Mouse (Mus musculus) brain, embryonic 18.5 days (tissue): Measurements from ENCODE around the gene Atp11a.

Experiments
- DNase-seq: peaks from one replicate; pipeline ENCODE4 v3.0.0-alpha.2; 2012; ENCODE audit warnings: low read depth, low spot score

Atp11a gene

GRCm38 (mm10) chr8:12769296-12769695 lies 12.5 kb downstream of the Atp11a start:
- DNase-seq = no peak

GRCm38 (mm10) chr8:12772319-12772718 lies 15.5 kb downstream of the Atp11a start:
- no peak for DNase-seq

DNA sequence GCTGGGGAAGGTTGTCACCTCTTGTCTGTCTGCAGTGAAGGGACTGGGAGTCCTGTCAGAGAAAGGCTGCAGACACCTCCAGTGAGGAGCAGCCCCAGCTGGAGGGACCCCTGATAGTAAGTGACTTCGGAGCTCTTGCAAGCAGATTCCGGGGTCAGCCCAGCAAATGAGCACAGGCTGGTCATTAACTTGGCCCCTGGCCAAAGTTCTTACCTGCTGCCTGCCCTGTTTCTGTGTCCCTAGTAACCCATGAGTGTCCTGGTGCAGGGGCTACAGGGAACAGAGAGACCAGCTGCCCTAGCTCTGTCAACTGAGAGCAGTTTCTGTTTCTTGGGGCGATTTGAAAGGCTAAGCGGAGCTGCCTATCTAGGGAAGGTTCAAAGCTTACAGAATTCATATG lies 17.1 kb downstream of the Atp11a start:
- no peak for DNase-seq

DNA sequence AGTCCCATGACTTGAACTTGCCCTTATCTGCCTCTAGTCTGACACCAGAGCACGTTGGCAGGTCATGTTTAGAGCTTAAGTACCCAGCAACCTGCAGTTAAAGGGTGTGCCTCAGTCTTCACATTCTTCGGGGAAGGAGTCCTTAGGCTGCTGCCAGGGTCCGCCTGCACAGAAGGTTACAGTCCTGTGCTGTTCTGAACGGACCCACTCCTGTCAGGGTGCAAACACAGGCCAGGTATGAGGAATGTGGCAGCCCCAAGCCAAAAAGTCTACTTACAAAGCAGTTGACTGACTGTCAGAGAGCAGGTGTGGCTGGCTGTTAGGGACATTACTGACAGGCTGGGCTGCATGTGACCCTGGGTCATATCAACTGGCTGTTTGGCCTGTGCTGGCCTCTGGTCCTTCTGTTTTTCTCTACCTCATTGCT lies 18.1 kb downstream of the Atp11a start:
- no peak for DNase-seq

DNA sequence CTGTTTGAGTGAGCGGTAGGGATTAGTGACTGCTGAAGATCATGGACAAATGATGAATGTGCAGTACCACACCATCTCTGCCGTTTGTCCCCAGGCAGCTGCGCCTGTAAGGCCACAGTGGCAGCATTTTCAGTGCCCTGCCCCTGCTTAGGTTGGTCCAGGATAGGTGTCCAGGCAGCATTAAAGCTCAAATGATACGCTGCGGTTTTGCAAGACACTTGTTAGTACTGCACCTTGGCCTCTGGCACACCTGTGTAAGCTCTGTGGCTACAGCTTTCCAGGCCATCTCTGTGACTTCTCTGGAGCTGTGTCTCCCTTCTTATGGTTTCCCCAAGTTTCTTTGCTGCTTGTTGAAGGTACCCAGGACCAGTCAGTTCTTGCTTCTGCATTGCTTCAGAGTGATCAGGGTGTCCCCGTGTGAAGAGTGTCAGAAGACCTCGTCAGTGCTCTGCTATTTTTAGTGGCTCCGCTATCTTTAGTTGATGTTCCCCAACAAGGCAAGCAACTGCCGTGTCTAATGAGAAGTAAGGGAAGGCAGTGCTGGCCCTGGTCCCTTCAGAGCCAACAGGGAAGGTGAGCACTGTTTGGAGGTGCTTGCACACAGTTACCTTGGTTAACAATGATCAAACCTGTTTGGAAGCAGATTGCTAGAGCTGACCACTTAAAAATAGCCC lies 18.6 kb downstream of the Atp11a start:
- DNase-seq = no peak

- no peak for DNase-seq
These were observed 19.4 kb downstream of the Atp11a start for GRCm38 (mm10) chr8:12776166-12776565.

DNA sequence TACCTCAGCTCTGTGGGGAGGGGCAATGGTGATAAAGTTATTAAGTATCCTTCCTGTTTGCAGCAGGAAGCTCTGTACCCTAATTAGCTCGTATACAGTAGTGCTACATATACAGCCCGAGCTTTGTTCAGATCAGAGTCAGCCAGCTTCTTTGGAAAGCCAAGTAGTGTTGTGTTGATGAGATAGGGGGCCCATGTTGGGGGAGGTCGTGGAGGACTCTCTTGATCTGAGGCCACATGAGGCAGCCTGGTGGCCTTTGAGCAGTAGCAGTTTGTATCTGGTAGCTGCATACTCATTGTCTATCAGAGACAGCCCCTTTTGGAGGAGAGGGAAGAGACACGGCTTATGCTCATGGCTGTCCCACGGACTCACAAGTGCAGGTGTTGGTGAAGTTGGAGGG lies 20.4 kb downstream of the Atp11a start:
- DNase-seq = no peak

DNA sequence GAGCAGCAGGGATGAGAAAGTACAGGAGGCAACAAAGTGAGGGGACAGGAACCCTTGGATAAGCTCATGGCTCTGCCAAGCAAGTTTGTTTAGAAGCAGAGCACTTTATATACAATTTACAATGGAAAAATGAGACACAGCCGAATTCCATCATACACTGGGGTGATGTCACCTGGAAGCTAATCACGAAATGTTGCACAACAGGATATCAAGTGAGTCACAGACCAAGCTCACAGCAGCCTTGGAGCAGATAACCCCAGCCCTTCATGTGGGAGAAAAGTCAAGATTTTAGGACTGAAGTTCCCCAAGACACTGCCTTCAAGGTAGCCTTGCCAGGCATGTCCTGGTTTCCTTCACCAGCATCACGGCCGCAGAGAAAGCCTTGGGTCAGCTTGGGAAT lies 22.7 kb downstream of the Atp11a start:
- DNase-seq = no peak

DNA sequence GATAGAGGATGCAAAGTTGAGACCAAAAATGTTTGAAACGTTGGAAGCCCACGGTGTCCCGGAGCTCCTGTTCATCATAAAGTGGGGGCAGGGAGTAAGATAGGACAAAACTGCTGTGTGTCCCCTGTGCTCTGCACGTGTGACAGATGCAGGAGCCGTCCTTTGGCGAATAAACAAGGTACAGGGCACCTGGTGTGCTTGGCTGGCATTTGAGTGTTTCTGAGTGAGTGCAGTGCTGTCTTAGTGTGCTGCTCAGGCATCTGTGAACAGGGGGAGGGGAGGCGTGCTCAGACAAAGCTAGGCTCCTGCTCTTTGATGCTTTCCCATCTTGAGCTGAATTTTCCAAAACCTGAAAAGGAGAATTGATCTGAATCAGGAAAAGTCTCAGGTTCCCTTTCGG lies 28.7 kb downstream of the Atp11a start:
- no peak for DNase-seq

GRCm38 (mm10) chr8:12786261-12786957 lies 29.6 kb downstream of the Atp11a start:
- DNase-seq = no peak

- DNase-seq = no peak
These were observed 30.1 kb downstream of the Atp11a start for GRCm38 (mm10) chr8:12786958-12787301.

DNA sequence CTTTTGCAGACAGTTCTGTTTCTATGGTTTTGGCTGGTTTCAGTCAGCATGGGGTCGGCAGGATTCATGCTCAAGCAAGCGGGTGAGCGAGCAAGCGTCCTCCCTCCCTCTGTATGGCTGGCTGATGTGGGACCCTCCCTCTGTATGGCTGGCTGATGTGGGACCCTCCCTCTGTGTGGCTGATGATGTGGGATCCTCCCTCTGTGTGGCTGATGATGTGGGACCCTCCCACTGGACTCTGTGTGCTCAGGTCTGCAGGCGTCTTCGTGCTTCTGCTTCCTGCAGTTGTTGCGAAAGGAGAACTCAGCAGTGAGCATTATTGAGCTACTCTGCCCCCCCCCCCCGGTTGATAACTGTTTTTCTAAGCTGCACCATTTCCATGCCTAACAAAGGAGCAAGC lies 30.6 kb downstream of the Atp11a start:
- no peak for DNase-seq

DNA sequence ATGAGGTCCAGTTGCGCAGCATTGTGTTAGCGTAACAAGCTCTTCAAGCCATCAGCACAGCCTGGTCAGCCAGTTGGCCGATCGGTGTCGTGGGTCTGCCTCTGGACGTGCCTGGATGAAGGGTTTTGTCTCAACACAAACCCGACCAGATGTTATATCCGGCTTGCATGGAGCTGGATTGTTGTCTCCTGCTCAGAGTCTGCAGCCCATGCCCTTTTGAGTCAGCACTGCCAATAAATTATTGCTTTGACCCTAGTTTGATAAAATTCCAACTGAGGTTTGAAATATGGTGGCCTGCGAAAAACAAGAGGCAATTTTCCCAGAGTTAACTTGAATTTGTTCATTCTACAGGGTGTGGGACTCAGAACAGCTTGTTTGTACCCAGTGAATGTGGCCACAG lies 31.9 kb downstream of the Atp11a start:
- no peak for DNase-seq

GRCm38 (mm10) chr8:12795011-12795671 lies 38.3 kb downstream of the Atp11a start:
- DNase-seq = no peak

- no peak for DNase-seq
These were observed 42.3 kb downstream of the Atp11a start for GRCm38 (mm10) chr8:12799099-12799498.

GRCm38 (mm10) chr8:12799832-12800231 lies 43.0 kb downstream of the Atp11a start:
- DNase-seq = no peak

DNA sequence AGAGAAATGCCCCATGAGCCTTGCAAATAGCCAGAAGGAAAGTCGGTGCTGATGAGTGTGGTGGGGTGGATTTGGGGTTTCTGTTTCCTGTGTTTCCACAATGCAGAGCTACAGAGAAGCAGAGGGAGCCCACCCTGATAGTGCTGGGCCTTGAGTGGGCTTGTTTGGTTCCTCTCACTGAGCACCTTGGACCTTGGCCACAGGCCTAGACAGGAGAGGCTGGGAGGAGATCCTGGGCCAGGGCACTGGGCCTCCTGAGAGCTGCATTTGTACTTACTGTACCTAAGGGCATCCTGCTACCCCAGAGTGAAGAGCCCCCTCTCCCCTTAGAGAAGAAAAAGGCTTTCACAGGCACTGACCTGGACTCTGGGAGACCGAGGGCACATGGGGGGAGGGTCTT lies 43.4 kb downstream of the Atp11a start:
- DNase-seq = no peak

- DNase-seq = no peak
These were observed 44.8 kb downstream of the Atp11a start for GRCm38 (mm10) chr8:12801586-12801985.

DNA sequence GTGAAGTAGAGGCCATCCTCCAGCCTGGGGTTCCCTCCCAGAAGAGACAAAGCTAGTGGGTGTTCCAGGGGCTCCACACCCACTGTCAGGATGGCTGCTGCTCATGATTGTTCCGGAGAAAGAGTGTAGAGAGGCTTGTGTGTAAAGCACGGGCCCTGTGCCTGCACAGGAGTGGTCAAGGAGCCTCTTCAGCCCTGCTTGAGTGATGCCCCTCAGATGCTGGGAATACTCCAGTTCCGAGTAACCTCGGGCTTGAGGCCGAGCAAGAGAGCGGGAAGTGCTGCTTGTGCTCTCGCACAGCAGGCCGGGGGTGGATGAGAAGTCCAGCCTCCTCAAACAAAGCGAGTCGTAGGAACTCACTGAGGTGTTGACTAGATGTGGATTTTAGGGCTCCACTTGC lies 46.3 kb downstream of the Atp11a start:
- no peak for DNase-seq

GRCm38 (mm10) chr8:12804909-12805308 lies 48.1 kb downstream of the Atp11a start:
- DNase-seq = no peak

DNA sequence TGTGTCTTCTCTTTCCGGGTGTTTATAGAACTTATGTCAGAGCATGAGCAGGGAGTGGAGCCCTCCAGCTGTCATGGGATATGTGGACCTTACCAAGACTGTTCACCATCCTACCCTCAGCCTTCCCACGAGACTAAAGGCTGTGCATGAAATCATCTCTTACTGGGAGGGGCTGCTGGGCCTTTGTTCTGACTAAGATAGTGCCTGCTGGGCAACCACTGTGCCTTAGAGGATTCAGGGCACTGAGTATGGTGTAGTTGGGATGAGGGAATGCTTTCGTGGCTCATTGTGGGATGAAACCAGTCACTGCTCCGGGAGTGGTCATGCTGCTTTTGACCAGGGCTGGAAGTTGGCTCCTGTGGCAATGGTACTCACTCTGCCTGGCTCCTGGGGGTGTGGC lies 48.8 kb downstream of the Atp11a start:
- DNase-seq = no peak

- DNase-seq = no peak
These were observed 51.2 kb downstream of the Atp11a start for GRCm38 (mm10) chr8:12808018-12808417.

GRCm38 (mm10) chr8:12809516-12809915 lies 52.7 kb downstream of the Atp11a start:
- DNase-seq = no peak
